Mouse (Mus musculus): ENCODE data around the gene 2410131K14Rik. TPM values are rescaled to one million over a fixed set of nuclear protein-coding genes. Genes with fewer than 3 reads are reported as not detected.

2410131K14Rik gene
- 9.9 and 12.0 TPM in 2 replicates for polyA plus RNA-seq (2012; rRNA removed)

DNA sequence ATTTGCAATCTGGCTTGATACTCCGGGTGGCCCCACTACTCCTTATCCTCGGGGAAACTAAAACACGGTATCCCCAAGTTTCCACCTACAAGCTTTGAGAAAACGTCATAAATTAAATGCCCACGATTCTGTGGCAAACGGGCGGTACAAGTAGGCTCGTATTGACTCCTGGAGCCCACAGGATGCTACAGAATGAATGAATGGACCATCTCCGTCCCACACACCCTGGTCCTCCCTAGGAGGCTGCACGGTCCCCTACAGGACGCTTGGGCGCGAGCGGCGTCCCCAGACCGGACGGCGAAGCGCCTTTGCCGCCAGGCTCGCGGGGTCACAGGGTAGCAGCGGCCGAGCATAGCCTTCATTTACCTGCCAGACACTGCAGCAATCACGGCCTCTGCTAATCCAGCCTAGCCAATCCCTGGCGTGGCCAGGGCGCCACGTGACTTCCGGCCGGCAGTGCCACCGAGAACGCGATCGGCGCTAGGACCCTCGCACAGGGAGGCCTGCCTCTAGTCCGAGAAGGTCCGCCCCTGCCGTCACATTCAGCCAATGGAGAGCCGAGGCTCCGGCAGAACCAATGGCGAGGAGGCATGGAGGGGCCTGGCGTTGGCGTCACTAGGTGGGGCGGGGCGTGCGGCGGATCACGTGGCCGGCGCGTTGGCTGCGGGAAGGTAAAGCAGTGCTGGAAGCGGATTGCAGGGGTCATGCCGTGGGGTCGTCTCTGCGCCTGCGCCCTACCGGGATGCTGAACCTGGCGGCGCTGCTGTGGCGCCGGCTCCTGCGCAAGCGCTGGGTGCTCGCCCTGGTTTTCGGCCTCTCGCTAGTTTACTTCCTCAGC, at the start of gene 2410131K14Rik, which contains the start of gene Rnft2:
Gene 2410131K14Rik, plus strand, starts transcription at position 622 of the 838 bp plus-strand sequence.
Gene Rnft2, minus strand, starts transcription at position 511 of the 838 bp plus-strand sequence.
- DNase-seq (ENCODE audit: low read depth), result peak; percentile 67

DNA sequence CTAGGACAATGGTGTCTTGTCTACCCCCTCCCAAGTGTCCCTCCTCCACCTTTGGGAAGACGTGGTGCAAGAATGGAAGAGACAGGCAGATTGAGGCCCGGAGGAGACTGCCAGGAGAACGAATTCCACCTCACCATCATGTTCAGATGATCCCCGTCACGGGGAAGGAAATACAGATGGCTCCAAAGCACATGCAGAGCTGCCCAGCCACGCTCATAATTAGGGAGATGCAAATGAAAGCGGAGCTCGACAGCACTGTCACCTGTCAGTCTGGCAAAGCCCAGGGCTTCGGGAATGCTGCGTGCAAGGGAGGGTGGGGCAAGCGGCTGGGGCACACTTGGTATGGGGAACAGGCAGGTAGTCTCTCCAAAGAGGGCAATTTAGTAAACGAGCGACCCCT, 47.6 kb upstream of the 2410131K14Rik start:
- no peak for DNase-seq (ENCODE audit: low read depth)

DNA sequence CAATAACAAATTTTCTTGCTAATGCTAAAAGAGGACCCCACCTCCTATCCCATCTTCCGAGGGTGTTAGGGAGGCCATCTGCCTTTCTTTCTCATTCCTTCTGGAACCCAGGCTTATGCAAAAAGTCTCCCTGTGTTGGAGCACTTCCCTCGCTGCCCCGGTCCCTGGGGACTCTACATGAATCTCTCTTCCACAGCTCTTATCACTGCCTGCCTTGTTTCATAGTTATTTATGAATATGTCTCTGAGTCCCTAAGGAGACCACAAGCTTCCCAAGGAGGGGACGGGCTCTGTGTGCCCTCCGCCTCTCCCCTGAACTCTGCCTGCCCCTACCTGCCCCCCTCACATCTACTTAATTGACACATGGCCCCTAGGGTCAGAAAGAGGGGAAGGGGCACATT, 45.4 kb upstream of the 2410131K14Rik start:
- DNase-seq (ENCODE audit: low read depth), result no peak

DNA sequence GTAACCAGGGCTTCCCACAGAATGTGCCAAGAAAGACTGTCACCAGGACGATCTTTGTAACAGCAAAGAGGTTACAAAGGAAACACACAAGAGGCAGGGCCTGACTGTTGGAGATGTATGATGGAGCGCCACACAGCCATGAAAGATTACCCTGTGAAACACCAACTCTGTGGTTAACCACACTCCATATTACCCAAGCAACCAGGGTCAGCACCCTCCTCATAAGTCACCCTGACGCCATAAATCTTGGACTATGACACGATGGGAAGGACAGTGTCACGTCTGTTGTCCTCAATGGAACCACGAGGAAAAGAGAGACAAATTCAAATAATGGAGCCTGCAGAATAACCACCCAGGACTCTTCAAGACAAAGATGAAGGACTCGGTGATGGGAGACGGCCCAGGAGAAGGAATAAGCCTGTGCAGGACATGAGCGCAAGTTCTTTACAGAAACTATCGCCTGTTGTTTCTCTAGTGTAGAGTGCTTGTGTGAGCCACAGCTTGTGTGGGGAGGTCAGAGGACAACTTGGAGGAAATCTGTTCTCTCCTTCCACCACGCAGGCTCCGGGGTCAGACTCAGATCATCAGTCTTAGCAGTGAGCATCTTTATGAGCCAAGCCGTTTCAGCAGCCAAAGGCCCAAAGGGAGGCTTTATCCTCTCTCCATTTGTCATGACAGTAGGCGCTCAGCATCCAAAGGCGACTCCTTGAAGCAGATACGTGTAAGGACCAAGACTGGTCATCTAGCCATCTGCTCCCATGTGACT, 40.2 kb upstream of the 2410131K14Rik start:
- no peak for DNase-seq (ENCODE audit: low read depth)

DNA sequence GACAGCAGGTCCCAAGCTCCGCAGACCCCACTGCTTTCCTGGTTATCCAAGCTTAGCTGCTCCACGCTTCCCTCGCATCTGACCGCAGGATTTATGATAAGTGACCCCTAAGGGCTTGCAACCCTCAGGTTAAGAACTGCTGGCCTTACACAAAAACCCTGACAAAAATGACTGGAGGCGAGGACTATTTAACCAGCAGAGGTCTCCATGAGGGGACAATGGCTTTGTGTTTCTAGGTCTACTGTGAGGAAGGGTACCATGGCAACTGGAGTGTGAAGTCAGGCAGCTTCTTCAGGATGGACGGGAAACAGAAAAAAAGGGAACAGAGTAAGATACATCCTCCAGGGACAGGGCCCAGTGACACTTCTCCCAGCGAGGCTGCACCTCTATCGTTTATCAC, 39.2 kb upstream of the 2410131K14Rik start:
- DNase-seq (ENCODE audit: low read depth), result no peak

DNA sequence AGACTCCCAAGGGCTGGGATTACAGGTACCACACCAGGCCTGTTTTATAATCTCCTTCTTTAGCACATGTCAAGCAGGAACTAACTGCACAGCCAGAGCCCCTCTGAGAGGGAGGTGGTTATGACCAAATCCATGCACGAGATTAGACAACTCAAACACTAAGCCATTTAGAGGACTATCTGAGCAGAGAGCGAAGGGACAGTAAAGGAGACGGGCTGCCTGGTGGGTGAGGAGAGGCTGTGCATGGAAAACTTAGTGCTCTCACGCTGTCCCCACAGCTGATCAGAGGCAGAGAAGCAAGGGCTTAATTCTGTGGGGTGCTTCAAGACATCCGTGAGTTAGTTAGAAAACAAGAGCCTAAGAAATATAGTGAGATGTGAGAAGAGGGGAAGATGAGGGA, 31.0 kb upstream of the 2410131K14Rik start:
- no peak for DNase-seq (ENCODE audit: low read depth)

DNA sequence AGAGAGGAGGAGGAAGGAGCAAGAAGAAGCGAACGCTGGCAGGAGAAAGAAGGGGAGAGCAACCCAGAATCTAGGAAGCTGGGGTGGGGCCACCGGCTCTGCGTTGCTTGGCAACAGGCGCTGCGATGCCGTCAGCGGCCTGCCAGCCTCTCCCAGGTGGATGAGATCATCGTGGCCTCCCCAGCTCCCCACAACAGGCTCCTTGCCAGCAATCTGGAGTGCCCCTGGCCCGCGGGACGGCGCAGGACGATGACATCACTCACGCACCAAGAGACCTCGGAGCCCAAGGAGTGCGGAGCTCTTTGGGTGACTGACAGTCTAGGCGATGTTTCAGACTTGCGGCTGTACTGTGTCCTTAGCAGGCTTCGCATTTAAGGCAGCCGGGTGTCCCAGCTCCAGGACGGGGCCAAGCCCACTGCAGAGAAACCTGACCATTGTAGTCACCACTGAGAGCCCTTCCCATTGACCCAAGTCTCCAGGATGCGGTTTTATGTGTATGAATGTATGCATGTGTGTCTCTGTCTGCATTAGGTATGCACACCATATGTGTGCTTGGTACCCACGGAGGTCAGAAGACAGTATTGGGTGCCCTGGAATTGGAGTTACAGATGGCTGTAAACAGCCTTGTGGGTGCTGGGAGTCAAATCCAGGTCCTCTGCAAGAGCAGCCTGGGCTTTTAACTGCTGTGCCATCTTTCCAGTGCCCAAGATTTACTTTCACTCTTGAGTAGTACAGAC, 30.4 kb upstream of the 2410131K14Rik start:
- DNase-seq (ENCODE audit: low read depth), result no peak

DNA sequence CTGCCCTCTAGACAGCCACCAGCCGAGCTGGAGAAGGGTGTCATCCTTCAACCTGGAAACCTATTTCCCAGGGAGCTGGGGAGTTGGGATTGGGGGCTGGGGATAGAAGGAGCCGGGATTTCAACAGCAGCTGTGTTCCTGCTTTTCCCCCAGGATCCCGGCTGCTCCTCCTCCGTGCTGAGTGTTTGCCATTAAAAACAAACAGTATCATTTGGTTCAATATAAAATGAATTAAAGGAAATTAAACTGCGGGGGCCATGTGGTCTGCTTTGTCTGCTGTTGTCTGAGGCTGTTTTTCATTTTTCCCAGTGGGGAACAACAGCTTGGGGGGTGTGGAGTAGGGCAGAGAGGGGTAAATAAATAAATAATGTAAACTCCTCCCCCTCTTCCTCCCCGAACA, 27.6 kb upstream of the 2410131K14Rik start:
- DNase-seq (ENCODE audit: low read depth), result no peak

DNA sequence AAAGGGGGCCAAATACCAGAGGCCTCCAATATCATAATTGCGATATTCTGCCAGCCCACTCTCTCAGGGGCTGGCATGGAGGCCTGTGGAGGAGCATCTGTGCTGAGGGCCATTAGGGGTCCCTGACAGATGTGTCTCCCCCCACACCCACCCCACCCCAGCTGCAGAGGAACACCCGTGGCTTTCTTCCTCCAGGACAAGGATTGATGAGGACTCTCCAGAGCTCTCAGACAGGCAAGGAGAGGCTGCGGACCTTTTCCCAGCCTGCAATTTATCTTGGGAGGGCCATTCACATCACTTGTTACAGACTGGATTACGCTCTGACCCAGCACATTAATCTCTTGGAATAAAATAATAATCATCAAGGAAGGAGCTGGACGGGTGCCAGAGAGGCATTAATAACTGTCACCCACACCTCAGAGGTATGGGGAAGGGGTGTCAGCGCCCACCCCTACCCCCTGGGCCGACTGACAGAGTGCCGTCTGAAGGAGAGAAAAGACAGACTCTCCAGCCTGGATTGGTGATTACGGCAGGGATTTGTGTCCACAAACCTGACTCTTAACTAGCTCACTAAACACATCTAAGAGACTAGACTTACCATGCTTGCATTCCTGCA, 21.8 kb upstream of the 2410131K14Rik start:
- DNase-seq (ENCODE audit: low read depth), result no peak

- no peak for DNase-seq (ENCODE audit: low read depth)
Observed at GRCm38 (mm10) chr5:118230071-118230611, 14.9 kb upstream of the 2410131K14Rik start.

GRCm38 (mm10) chr5:118236891-118237290, 8.1 kb upstream of the 2410131K14Rik start:
- no peak for DNase-seq (ENCODE audit: low read depth)

DNA sequence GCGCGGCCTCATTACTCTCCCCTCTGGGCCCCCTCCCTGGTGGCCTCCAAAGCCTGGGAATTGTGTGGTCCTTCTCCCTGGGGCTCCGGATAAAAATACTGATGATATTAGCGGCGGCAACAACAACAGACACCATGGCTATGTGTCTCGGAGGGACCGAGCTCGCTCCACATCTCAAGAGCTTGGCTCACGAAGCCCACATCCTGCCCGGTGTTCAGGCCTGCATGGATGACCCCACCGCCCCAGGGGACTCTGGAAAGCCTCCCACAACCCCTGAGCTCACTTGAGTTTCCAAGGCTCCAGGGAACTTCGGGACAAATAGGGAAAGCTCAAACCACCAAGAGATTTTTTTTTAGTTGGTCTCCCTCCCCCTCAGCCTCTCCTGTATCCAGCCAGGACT, 5.4 kb upstream of the 2410131K14Rik start:
- DNase-seq (ENCODE audit: low read depth), result no peak

- DNase-seq (ENCODE audit: low read depth), result no peak
Observed at GRCm38 (mm10) chr5:118245606-118246308, 730 bp downstream of the 2410131K14Rik start.

- DNase-seq (ENCODE audit: low read depth), result no peak
Observed at GRCm38 (mm10) chr5:118247378-118247777, 2.4 kb downstream of the 2410131K14Rik start.

GRCm38 (mm10) chr5:118250987-118251386, 6.0 kb downstream of the 2410131K14Rik start:
- no peak for DNase-seq (ENCODE audit: low read depth)

DNA sequence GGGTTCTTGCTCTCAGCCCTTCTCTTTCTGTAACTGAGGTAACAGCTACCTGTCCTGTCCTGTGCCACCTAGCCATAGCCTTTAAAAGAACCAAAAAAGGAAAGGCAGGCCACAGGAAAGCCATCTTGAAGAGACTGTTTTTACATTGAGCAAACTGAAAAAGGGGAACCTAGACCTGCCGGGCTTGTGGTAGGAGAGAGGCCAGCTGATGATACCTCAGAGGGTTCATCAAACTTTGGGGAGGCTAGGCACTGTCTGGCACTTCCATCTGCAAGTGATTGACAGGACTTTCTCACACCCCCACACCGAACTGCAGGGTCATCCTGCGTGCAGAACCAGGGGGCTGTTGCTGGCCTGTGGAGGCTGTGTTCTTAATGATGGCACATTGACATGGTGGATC, 8.5 kb downstream of the 2410131K14Rik start:
- no peak for DNase-seq (ENCODE audit: low read depth)

GRCm38 (mm10) chr5:118256981-118257380, 12.0 kb downstream of the 2410131K14Rik start:
- no peak for DNase-seq (ENCODE audit: low read depth)

GRCm38 (mm10) chr5:118259152-118259551, 14.1 kb downstream of the 2410131K14Rik start:
- no peak for DNase-seq (ENCODE audit: low read depth)

- DNase-seq (ENCODE audit: low read depth), result no peak
Observed at GRCm38 (mm10) chr5:118259636-118260035, 14.6 kb downstream of the 2410131K14Rik start.

GRCm38 (mm10) chr5:118260055-118260454, 15.0 kb downstream of the 2410131K14Rik start:
- no peak for DNase-seq (ENCODE audit: low read depth)

- DNase-seq (ENCODE audit: low read depth), result no peak
Observed at GRCm38 (mm10) chr5:118260642-118261041, 15.6 kb downstream of the 2410131K14Rik start.

Measured in gonadal fat pad, adult 2 months (tissue).